In genomic region chr8:107123063-107123614, GRCm38 (mm10) we compare ENCODE assay signal across 13 mouse cellular contexts. TPM values are rescaled to one million over a fixed set of nuclear protein-coding genes. Genes with fewer than 3 reads are reported as not detected.
DNase-seq lines count a peak whose midpoint lies in the region; ATAC-seq and TF ChIP-seq lines count a peak whose summit lies in the region.
"Had no signal": no experiment of that assay in that cellular context is flagged by ENCODE, and none has a peak within 500 bp of the region (broad histone marks: within the 10 kb centered on the region; RNA-seq: fewer than 3 reads in every experiment).

No protein-coding gene starts in this region.

- H3K9ac ChIP-seq in forebrain, embryonic 15.5 days (replicated peaks), result no peak overlapping the region
- no peak overlapping the region for H3K9ac ChIP-seq in limb, embryonic 12.5 days (replicated peaks)

- no peak for DNase-seq in layer of hippocampus, adult 2 months (ENCODE audit: low spot score in 2 of 2)
- no peak for DNase-seq in layer of hippocampus, adult 9-10 months (ENCODE audit: low spot score)
- peak; percentile 57 for DNase-seq in embryo, embryonic 9.5 days (ENCODE audit: extremely low spot score)
- no peak for DNase-seq in frontal cortex, postnatal 36 days (ENCODE audit: low spot score in 2 of 2)
- no peak for DNase-seq in frontal cortex, postnatal 10 days (ENCODE audit: low spot score in 2 of 2)
- DNase-seq: cerebellum, postnatal 14 days; lung, adult 2 months had no signal

- H3K9me3 ChIP-seq in forebrain, embryonic 15.5 days, result no peaks in the 10 kb centered on the region
- no peaks in the 10 kb centered on the region for H3K9me3 ChIP-seq in limb, embryonic 12.5 days

- ATAC-seq in forebrain, embryonic 15.5 days (replicated peaks), result no peak
- ATAC-seq in limb, embryonic 12.5 days (ENCODE audit: insufficient number of reproducible peaks, insufficient read depth, low FRiP score, low TSS enrichment, low read depth), result no peak
- ATAC-seq in megakaryocyte progenitor cell, adult 5-6 weeks (replicated peaks; ENCODE audit: poor library complexity), result no peak

- no peak overlapping the region for H3K4me3 ChIP-seq in layer of hippocampus, adult 2 months
- no peak overlapping the region for H3K4me3 ChIP-seq in forebrain, embryonic 15.5 days
- H3K4me3 ChIP-seq in limb, embryonic 12.5 days (replicated peaks), result no peak overlapping the region

- H3K4me2 ChIP-seq in forebrain, embryonic 15.5 days (replicated peaks), result no peak overlapping the region
- H3K4me2 ChIP-seq in limb, embryonic 12.5 days, result no peak overlapping the region

- H3K27ac ChIP-seq in layer of hippocampus, adult 2 months, result peak overlapping the region; percentile 62; the same call in 1 of the 2 replicates
- 0 out of 2 replicates have a peak overlapping the region, but pooled peaks have one; percentile 9 for H3K27ac ChIP-seq in forebrain, embryonic 15.5 days (replicated peaks)
- peak overlapping the region; percentile 12; the same call in 1 of the 2 replicates for H3K27ac ChIP-seq in limb, embryonic 12.5 days

- no peak for TF ChIP-seq CTCF in layer of hippocampus, adult 2 months (conservative IDR thresholded peaks at IDR 0.05)

- H3K27me3 ChIP-seq in forebrain, embryonic 15.5 days, result no peaks in the 10 kb centered on the region
- no peaks in the 10 kb centered on the region for H3K27me3 ChIP-seq in limb, embryonic 12.5 days

- H3K36me3 ChIP-seq in forebrain, embryonic 15.5 days, result no peaks in the 10 kb centered on the region
- H3K36me3 ChIP-seq in limb, embryonic 12.5 days, result no peaks in the 10 kb centered on the region

- H3K4me1 ChIP-seq in forebrain, embryonic 15.5 days, result peaks cover 5% of the 10 kb centered on the region; the same call in 1 of the 2 replicates
- peaks cover 20% of the 10 kb centered on the region for H3K4me1 ChIP-seq in limb, embryonic 12.5 days (replicated peaks)

- WGBS in forebrain, embryonic 15.5 days, result 5% methylated on average over 9 of the region's 9 CpGs
- 21% methylated on average over 9 of the region's 9 CpGs for WGBS in limb, embryonic 12.5 days

RNA-seq across cellular contexts. Expression of gene Terf2, which starts 26.8 kb away (rescaled TPM):
- 10 to 100 TPM; 32.7 to 39.2 TPM for total RNA-seq in layer of hippocampus, adult 2 months (2021)
- polyA plus RNA-seq in forebrain, embryonic 15.5 days (2015; fragmentation: Nextera tagmentation; extraction: Ambion mirVana), result 22.8 and 26.1 TPM in 2 replicates
- 23.2 and 24.1 TPM in 2 replicates for polyA plus RNA-seq in limb, embryonic 12.5 days (2016; fragmentation: Nextera tagmentation; extraction: Ambion mirVana)
- 32.1 and 36.6 TPM in 2 replicates for total RNA-seq in megakaryocyte progenitor cell, adult 5-6 weeks (2015)
- 28.5 and 38.8 TPM in 2 replicates for total RNA-seq in megakaryocyte progenitor cell, adult 5-6 weeks (2017)

RNA-seq across cellular contexts. Expression of gene Cyb5b, which starts 27.3 kb away (rescaled TPM):
- total RNA-seq in layer of hippocampus, adult 2 months (2021), result 100 to 1,000 TPM; 103 to 104 TPM
- 103 and 105 TPM in 2 replicates for polyA plus RNA-seq in forebrain, embryonic 15.5 days (2015; fragmentation: Nextera tagmentation; extraction: Ambion mirVana)
- polyA plus RNA-seq in limb, embryonic 12.5 days (2016; fragmentation: Nextera tagmentation; extraction: Ambion mirVana), result 96.6 and 101 TPM in 2 replicates
- total RNA-seq in megakaryocyte progenitor cell, adult 5-6 weeks (2015), result 54.1 and 58.4 TPM in 2 replicates
- total RNA-seq in megakaryocyte progenitor cell, adult 5-6 weeks (2017), result 61.0 and 67.1 TPM in 2 replicates

RNA-seq across cellular contexts. Expression of gene Tmed6, which starts 57.7 kb away (rescaled TPM):
- under 1 TPM in 1 of 2 experiments, not detected in 1; 0.42 TPM for total RNA-seq in layer of hippocampus, adult 2 months (2021)
- not detected in 2 replicates for polyA plus RNA-seq in forebrain, embryonic 15.5 days (2015; fragmentation: Nextera tagmentation; extraction: Ambion mirVana)
- not detected in 2 replicates for polyA plus RNA-seq in limb, embryonic 12.5 days (2016; fragmentation: Nextera tagmentation; extraction: Ambion mirVana)
- total RNA-seq in megakaryocyte progenitor cell, adult 5-6 weeks (2015), result not detected in 2 replicates
- total RNA-seq in megakaryocyte progenitor cell, adult 5-6 weeks (2017), result not detected in 2 replicates
- total RNA-seq: gastrocnemius, adult 18-20 months; heart, postnatal 25 days; left cerebral cortex, postnatal 25 days had no signal

Comparison
In these comparisons a context has a peak if more than half of its experiments do, and no peak if none do; other contexts are left out.
1. H3K27ac ChIP-seq: peak in every context shown above with its lines; median percentile 62 in layer of hippocampus, adult 2 months; 12 in limb, embryonic 12.5 days; 9 in forebrain, embryonic 15.5 days.